Mouse (Mus musculus): ENCODE results near the gene Smim27. TPM values are rescaled to one million over a fixed set of nuclear protein-coding genes. Genes with fewer than 3 reads are reported as not detected.

Gene Smim27
- polyA plus RNA-seq (2012; rRNA removed) (1.9 and 3.2 TPM in 2 replicates), polyA plus RNA-seq (2014; fragmentation: Nextera tagmentation; extraction: Ambion mirVana) (20.6 and 24.4 TPM in 2 replicates)

DNA sequence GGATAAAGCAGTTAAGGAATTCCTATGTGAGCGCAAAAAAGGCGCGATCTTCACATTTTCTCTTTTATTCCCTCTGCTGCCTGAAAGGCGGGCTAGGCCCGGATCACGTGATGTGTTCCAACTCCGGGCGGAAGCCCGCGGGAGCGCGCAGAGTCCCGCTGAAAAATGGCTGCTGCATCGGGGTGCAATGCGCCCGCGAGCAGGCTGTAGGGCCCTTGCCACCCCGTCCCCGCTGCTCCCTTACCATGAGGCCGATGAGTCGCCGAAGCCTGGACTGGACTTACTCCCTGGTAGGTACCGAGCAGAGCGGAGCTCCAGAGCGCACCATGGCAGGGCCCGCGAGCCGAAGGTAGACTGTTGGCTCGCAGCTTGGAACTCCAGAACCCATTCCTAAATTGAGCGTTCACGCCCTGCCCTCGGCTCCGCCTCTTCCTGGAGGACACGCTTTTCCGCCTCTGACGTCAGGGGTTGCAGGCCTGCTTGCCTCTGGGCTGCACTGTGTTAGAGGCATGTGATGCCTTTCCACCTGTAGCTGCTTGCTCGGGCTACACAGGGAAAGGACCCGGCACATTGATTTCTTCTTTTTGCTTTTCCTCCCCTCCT is at the start of gene Smim27, which contains the start of gene Topors:
Gene Smim27, plus strand, starts transcription at position 150 of the 603 bp plus-strand sequence.
Gene Topors, minus strand, starts transcription at position 421 of the 603 bp plus-strand sequence.
- peak; percentile 95 for ATAC-seq (ENCODE audit: insufficient read depth)
- DNase-seq (ENCODE audit: low read depth in 3 of 3, low spot score in 3 of 3), result peak; percentile 89 to 93 (median 90)
- WGBS (ENCODE audit: insufficient replicate concordance), result under 1% methylated on average over 38 of the region's 38 CpGs
- Histone ChIP-seq H3K36me3 (replicated peaks; ENCODE audit: control insufficient read depth, insufficient read depth, low read depth) (peaks cover 11% of the 10 kb centered on the region), H3K4me3 (ENCODE audit: insufficient read depth in 1 of 2, low read depth in 2 of 2, low read length in 2 of 2) (peak within 1 kb of the TSS; percentile 92 to 95), H3K4me1 (replicated peaks; ENCODE audit: control insufficient read depth in 2 of 2, insufficient read depth in 2 of 2, low read length in 1 of 2) (peaks cover 3 to 7% of the 10 kb centered on the region in 2 experiments; a peak in 3 of 4 replicates), H3K27ac (peak within 1 kb of the TSS; percentile 81), H3K9ac (replicated peaks) (peak within 1 kb of the TSS; percentile 78), H3K9me3 (ENCODE audit: control insufficient read depth, low read length) (no peaks in the 10 kb centered on the region), H3K4me2 (ENCODE audit: low read depth) (peak within 1 kb of the TSS; percentile 95), H3K27me3 (ENCODE audit: control insufficient read depth, insufficient read depth, low read length) (no peaks in the 10 kb centered on the region)
- TF ChIP-seq EP300 (IDR thresholded peaks at IDR 0.05; ENCODE audit: low read depth) (peak; percentile 28; the same call in 1 of the 2 replicates), CTCF (IDR thresholded peaks at IDR 0.05; ENCODE audit: low read depth) (no peak; the same call in 1 of the 2 replicates)

DNA sequence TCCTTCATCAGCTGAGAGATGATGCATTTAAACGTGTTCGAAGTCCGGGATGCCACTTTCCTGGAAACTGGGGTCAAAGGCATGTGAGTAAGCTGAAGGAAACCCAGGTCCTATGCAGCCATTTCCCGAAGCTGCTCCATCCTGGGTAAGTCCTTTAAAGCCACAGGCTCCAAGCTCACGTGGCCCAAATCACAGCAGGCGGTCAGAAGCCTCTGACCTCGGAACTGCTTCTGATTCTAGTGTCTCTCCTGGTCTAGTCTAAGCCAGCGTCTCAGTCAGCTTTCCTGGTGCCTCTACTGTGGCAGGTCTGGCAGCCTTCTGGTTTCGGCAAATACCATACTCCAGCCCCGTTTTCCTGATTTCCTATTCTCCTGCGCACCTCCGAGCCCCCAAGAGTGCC is 48.9 kb upstream of the Smim27 start:
- Histone ChIP-seq H3K36me3 (replicated peaks; ENCODE audit: control insufficient read depth, insufficient read depth, low read depth) (no peaks in the 10 kb centered on the region), H3K4me3 (ENCODE audit: insufficient read depth in 1 of 2, low read depth in 2 of 2, low read length in 2 of 2) (no peak overlapping the region), H3K9ac (replicated peaks) (no peak overlapping the region), H3K9me3 (ENCODE audit: control insufficient read depth, low read length) (no peaks in the 10 kb centered on the region), H3K27ac (no peak overlapping the region), H3K27me3 (ENCODE audit: control insufficient read depth, insufficient read depth, low read length) (no peaks in the 10 kb centered on the region), H3K4me1 (replicated peaks; ENCODE audit: control insufficient read depth in 2 of 2, insufficient read depth in 2 of 2, low read length in 1 of 2) (no peaks in the 10 kb centered on the region), H3K4me2 (ENCODE audit: low read depth) (no peak overlapping the region)
- DNase-seq (ENCODE audit: low read depth in 3 of 3, low spot score in 3 of 3) (no peak), ATAC-seq (ENCODE audit: insufficient read depth) (no peak)
- 27% methylated on average over 12 of the region's 12 CpGs for whole genome bisulfite sequencing (ENCODE audit: insufficient replicate concordance)
- TF ChIP-seq EP300 (IDR thresholded peaks at IDR 0.05; ENCODE audit: low read depth), result no peak
- TF ChIP-seq CTCF (IDR thresholded peaks at IDR 0.05; ENCODE audit: low read depth), result no peak

DNA sequence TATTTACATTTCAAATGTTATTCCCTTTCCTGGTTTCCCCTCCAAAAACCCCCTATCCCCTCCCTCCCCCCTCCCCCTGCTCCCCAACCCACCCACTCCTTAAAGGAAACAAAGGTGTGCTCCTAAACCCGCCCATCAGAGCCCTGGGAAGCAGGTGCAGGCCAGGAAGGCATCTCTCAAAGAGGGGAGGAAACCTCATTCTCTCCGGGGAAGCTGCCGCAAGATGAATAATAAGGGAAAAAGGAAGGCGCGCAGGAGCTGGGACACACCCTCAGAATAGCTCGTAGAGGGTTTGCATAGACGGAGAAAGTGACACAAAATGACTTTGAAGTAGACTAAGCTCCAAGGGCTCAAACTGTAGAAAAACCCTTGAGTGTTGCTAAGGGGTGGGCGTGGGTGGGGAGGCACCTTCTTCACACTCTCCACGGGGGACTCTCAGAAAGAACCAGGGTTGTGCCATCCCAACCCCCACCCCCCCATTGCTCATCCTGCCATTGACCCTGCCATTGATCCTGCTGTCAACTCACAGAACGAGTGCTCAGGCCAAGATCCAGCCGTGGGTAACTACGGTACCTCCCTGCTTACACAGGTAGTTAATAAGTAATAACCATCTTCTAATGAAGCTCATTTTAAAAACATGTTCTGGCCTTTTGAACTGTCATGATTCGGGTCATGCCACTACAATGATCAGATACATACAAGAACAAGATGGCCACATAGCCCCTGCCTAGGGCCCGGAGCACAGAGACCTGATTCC is 48.2 kb upstream of the Smim27 start:
- ATAC-seq (ENCODE audit: insufficient read depth) (no peak), DNase-seq (ENCODE audit: low read depth in 3 of 3, low spot score in 3 of 3) (no peak)
- WGBS (ENCODE audit: insufficient replicate concordance), result 26% methylated on average over 14 of the region's 14 CpGs
- TF ChIP-seq EP300 (IDR thresholded peaks at IDR 0.05; ENCODE audit: low read depth) (no peak), CTCF (IDR thresholded peaks at IDR 0.05; ENCODE audit: low read depth) (no peak)
- no peak overlapping the region for H3K4me2 ChIP-seq (ENCODE audit: low read depth)
- H3K27ac ChIP-seq, result no peak overlapping the region
- no peaks in the 10 kb centered on the region for H3K36me3 ChIP-seq (replicated peaks; ENCODE audit: control insufficient read depth, insufficient read depth, low read depth)
- no peaks in the 10 kb centered on the region for H3K4me1 ChIP-seq (replicated peaks; ENCODE audit: control insufficient read depth in 2 of 2, insufficient read depth in 2 of 2, low read length in 1 of 2)
- no peak overlapping the region for H3K4me3 ChIP-seq (ENCODE audit: insufficient read depth in 1 of 2, low read depth in 2 of 2, low read length in 2 of 2)
- H3K27me3 ChIP-seq (ENCODE audit: control insufficient read depth, insufficient read depth, low read length), result no peaks in the 10 kb centered on the region
- no peak overlapping the region for H3K9ac ChIP-seq (replicated peaks)
- no peaks in the 10 kb centered on the region for H3K9me3 ChIP-seq (ENCODE audit: control insufficient read depth, low read length)

DNA sequence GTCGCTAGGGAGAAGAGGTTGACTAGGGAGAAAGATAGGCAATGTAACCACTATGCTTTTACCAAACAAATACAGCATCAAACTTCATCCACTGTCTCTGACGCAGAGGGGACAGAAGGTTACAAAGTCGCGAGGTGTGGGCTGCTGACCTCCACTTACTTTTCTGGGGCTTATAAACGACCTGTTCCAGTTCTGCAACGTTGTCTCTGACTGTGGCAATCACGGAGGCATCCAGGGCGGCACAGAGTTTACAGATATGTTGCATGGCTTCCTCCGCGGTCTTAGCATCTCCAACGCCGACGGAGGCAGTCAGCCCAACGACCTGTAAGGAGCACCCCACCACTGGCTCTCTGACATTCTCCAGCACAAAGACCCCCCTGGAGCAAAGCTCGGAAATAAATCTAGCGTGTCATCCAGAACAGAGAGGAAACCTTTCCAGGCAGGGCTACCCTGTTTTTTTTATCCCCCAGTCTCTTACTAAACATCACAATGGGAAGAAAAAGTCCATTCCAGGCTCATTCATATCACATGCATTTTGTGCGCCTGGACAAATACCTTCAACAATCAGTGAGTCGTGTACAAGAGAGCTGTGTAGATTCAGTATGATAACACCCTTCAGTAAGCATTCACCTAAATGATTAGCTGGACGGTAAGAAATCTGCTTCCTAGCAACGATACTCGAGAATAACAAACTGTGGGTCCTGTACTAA is 47.3 kb upstream of the Smim27 start:
- no peaks in the 10 kb centered on the region for H3K36me3 ChIP-seq (replicated peaks; ENCODE audit: control insufficient read depth, insufficient read depth, low read depth)
- H3K27me3 ChIP-seq (ENCODE audit: control insufficient read depth, insufficient read depth, low read length), result no peaks in the 10 kb centered on the region
- no peaks in the 10 kb centered on the region for H3K9me3 ChIP-seq (ENCODE audit: control insufficient read depth, low read length)
- WGBS (ENCODE audit: insufficient replicate concordance), result 51% methylated on average over 21 of the region's 21 CpGs
- no peak overlapping the region for H3K4me2 ChIP-seq (ENCODE audit: low read depth)
- H3K9ac ChIP-seq (replicated peaks), result no peak overlapping the region
- no peak overlapping the region for H3K27ac ChIP-seq
- DNase-seq (ENCODE audit: low read depth in 3 of 3, low spot score in 3 of 3), result no peak
- no peak for TF ChIP-seq CTCF (IDR thresholded peaks at IDR 0.05; ENCODE audit: low read depth)
- TF ChIP-seq EP300 (IDR thresholded peaks at IDR 0.05; ENCODE audit: low read depth), result no peak
- no peak overlapping the region for H3K4me3 ChIP-seq (ENCODE audit: insufficient read depth in 1 of 2, low read depth in 2 of 2, low read length in 2 of 2)
- no peak for ATAC-seq (ENCODE audit: insufficient read depth)
- no peaks in the 10 kb centered on the region for H3K4me1 ChIP-seq (replicated peaks; ENCODE audit: control insufficient read depth in 2 of 2, insufficient read depth in 2 of 2, low read length in 1 of 2)

Measured in liver, embryonic 14.5 days (tissue).